Mouse (Mus musculus) C2C12 (cell line): ENCODE measurements around the gene Ccdc103.

Experiments
- MAX ChIP-seq: IDR thresholded peaks from one replicate; pipeline ENCODE4 v1.6.1; 2011; ENCODE audit warnings: mild to moderate bottlenecking, control low read depth
- USF1 ChIP-seq: IDR thresholded peaks from one replicate; pipeline ENCODE4 v1.6.1; 2011; ENCODE audit warnings: low read depth, mild to moderate bottlenecking, control low read depth, moderate library complexity

DNA sequence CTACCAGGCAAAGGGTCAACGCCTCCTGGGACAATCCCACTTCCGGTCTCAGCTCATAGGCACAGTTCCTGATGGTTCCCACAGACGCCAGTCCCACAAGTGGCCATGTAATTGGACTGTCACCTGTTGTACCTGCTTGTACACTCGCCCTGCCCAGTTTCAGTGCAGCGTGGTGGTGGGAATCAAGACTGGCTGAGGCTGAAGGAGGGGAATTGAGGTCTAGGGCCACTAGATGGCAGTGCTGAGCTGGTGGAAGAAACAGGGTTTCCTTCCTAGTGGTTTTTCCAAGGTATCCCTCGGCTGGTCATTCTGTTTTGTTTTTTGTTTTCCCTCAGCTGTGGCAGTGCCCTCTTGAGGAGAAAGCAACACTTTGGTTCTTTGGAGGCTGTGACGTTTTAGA lies 19.8 kb downstream of the Ccdc103 start, which contains the start of gene Gfap:
- TF ChIP-seq MAX, result no peak
- no peak for TF ChIP-seq USF1
